Mouse (Mus musculus) liver, adult 2 months (tissue): Measurements from ENCODE around the gene Rpia. TPM values are rescaled to one million over a fixed set of nuclear protein-coding genes. Genes with fewer than 3 reads are reported as not detected.

ENCODE experiments used
- DNase-seq: peaks from one replicate; pipeline ENCODE4 v3.0.0-alpha.2; 2011; ENCODE audit warnings: low read depth, low spot score; ENCODE audit errors: extremely low read depth
- H3K27ac ChIP-seq: fragments of 200-500 bp; replicated peaks from 2 replicates; pipeline ENCODE4 v1.5.1; 2012; ENCODE audit warnings: low read depth, mild to moderate bottlenecking, control low read depth, inconsistent platforms, low read length; ENCODE audit not compliant: insufficient read depth
- H3K27me3 ChIP-seq: fragments of 200-500 bp; 2 replicates; pipeline ENCODE4 v1.6.1; 2012; ENCODE audit warnings: mild to moderate bottlenecking, moderate library complexity, low read length, inconsistent platforms; ENCODE audit not compliant: control insufficient read depth, insufficient read depth
- H3K36me3 ChIP-seq: fragments of 200-500 bp; 2 replicates; pipeline ENCODE4 v1.6.1; 2012; ENCODE audit warnings: low read length, inconsistent platforms; ENCODE audit not compliant: control insufficient read depth, insufficient read depth
- H3K4me1 ChIP-seq: fragments of 200-500 bp; 2 replicates; pipeline ENCODE4 v1.6.1; 2011; ENCODE audit warnings: low read length; ENCODE audit not compliant: control insufficient read depth, insufficient read depth
- H3K4me3 ChIP-seq: fragments of 200-500 bp; 2 replicates; pipeline ENCODE4 v1.5.1; 2011; ENCODE audit warnings: low read depth, mild to moderate bottlenecking, control low read depth, low read length, moderate library complexity; ENCODE audit not compliant: insufficient read depth
- H3K79me2 ChIP-seq: fragments of 200-500 bp; 2 replicates; pipeline ENCODE4 v1.6.1; 2012; ENCODE audit warnings: inconsistent platforms, mild to moderate bottlenecking, low read length, moderate library complexity; ENCODE audit not compliant: control insufficient read depth, insufficient read depth
- H3K9ac ChIP-seq: fragments of 200-500 bp; 2 replicates; pipeline ENCODE4 v1.6.1; 2012; ENCODE audit warnings: low read depth, mild to moderate bottlenecking, control low read depth, inconsistent platforms, low read length
- CTCF ChIP-seq: fragments of 200-500 bp; IDR thresholded peaks from 2 replicates; pipeline ENCODE4 v1.5.1; 2011; ENCODE audit warnings: low read depth, low read length, control low read depth
- POLR2A ChIP-seq: fragments of 200-500 bp; IDR thresholded peaks from 2 replicates; pipeline ENCODE4 v1.6.1; 2011; ENCODE audit warnings: low read length, control low read depth; ENCODE audit not compliant: insufficient read depth; ENCODE audit errors: extremely low read depth
- WGBS: fragments of 180-500 bp; shearing (Covaris S2); methylation state at CpG from one replicate; pipeline ENCODE4 v1.1.7; 2018; 5-methylcytosine and 5-hydroxymethylcytosine counted together
- polyA plus RNA-seq: library from polyadenylated mRNA; depleted of rRNA; stranded (reverse); fragments of >200 nt; gene quantifications from 2 replicates; pipeline ENCODE4 v1.2.3, GENCODE M21; 2012; rRNA removed
- total RNA-seq: library from RNA; depleted of rRNA; stranded (reverse); fragments of >200 nt; gene quantifications from 2 replicates; pipeline ENCODE4 v1.2.3, GENCODE M21; 2014; rRNA removed

Gene Rpia
- total and polyA plus RNA-seq, 2 experiments = 2.0 to 3.0 TPM

DNA sequence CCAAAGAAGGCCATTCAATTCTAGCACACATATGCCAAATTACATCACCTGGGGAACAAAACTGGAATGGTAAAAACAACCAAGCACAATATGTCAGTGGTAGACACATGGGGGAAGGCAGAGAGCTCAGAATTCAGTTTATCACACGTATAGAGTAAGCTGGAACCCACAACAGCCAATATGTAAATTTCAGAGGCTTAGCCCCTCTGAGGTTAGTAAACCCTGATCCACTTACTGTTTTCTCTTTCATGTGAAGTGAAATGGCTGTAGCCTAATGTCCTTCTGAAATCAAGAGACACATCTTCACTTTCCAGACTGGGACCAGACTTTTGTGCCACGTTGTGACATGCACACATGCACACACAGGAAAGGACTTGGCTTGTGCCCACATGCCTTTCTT is 73.3 kb downstream of the Rpia start:
- DNase-seq = no peak
- no peak for TF ChIP-seq POLR2A
- no peak for TF ChIP-seq CTCF
- 56% methylated on average over 2 of the region's 2 CpGs for WGBS
- no peaks in the 10 kb centered on the region for H3K4me1 ChIP-seq
- no peaks in the 10 kb centered on the region for H3K36me3 ChIP-seq
- no peaks in the 10 kb centered on the region for H3K79me2 ChIP-seq
- H3K27me3 ChIP-seq = 0 out of 2 replicates have a peak, but pooled peaks cover 2% of the 10 kb centered on the region
- H3K4me3 ChIP-seq = no peak overlapping the region
- no peak overlapping the region for H3K9ac ChIP-seq
- H3K27ac ChIP-seq = no peak overlapping the region

- no peak for DNase-seq
- 75% methylated on average over 4 of the region's 4 CpGs for WGBS
- 0 out of 2 replicates have a peak, but pooled peaks cover 2% of the 10 kb centered on the region for H3K27me3 ChIP-seq
- H3K79me2 ChIP-seq = no peaks in the 10 kb centered on the region
- no peak overlapping the region for H3K27ac ChIP-seq
- H3K4me1 ChIP-seq = no peaks in the 10 kb centered on the region
- H3K36me3 ChIP-seq = no peaks in the 10 kb centered on the region
- no peak for TF ChIP-seq POLR2A
- no peak for TF ChIP-seq CTCF
- H3K4me3 ChIP-seq = no peak overlapping the region
- no peak overlapping the region for H3K9ac ChIP-seq
Measured at GRCm38 (mm10) chr6:70718164-70718563, 73.9 kb downstream of the Rpia start.

DNA sequence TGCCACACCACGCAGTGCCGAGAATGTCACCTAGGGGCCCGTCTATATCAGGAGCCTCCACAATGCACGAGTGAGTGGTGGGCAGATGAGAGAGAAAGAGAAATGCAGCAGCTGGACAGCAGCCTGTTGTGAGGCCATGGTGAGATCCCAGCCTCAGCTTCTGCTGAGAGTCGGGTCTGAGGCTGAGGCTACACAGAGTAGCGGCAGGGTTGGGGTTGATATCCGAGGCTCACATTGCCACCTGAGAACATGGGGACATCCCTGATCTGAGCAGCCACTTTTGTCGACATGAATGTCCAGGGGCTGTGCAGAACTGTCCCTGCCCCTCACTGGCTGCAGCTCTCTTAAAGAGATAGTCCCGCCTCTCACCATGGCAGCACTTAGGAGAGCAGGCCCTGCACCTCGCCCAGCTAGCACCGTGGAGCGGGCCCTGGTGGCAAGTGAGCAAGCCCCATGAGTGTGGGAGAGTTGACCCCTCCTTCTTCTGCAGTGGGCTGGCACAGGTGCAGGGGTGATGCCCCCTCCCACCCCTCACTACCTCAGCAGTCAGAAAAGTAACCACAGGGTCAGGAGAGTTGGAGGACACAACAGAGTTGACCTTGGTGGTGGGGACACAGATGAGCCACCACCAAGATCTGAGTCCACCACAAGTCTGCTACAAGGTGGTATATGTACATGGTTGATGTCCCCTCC is 75.2 kb downstream of the Rpia start:
- Histone ChIP-seq H3K4me1 (no peaks in the 10 kb centered on the region), H3K36me3 (no peaks in the 10 kb centered on the region), H3K9ac (no peak overlapping the region), H3K79me2 (no peaks in the 10 kb centered on the region), H3K27ac (no peak overlapping the region), H3K4me3 (no peak overlapping the region), H3K27me3 (0 out of 2 replicates have a peak, but pooled peaks cover 2% of the 10 kb centered on the region)
- 69% methylated on average over 12 of the region's 12 CpGs for WGBS
- no peak for DNase-seq
- TF ChIP-seq CTCF (no peak), POLR2A (no peak)

Other genes starting within 250 kb of the Rpia start
- gene Eif2ak3, start 52.3 kb upstream of the Rpia start, total RNA-seq = 7.9 and 9.9 TPM in 2 replicates
- 5.2 and 7.1 TPM in 2 replicates for gene Eif2ak3, start 52.3 kb upstream of the Rpia start, polyA plus RNA-seq
- not detected in 2 replicates for gene Tex37, start 126.7 kb upstream of the Rpia start, total RNA-seq
- gene Tex37, start 126.7 kb upstream of the Rpia start, polyA plus RNA-seq = not detected in 2 replicates
- gene Foxi3, start 164.3 kb upstream of the Rpia start, total RNA-seq = not detected in 2 replicates
- gene Foxi3, start 164.3 kb upstream of the Rpia start, polyA plus RNA-seq = not detected in 2 replicates